Mouse (Mus musculus) hindbrain, embryonic 12.5 days (tissue): Measurements from ENCODE around the gene Polr3a. TPM values are rescaled to one million over a fixed set of nuclear protein-coding genes. Genes with fewer than 3 reads are reported as not detected.

ENCODE experiments used
- ATAC-seq: fragments of 200-750 bp; cut with Nextera tagmentation; 2 replicates; pipeline ENCODE4 v1.8.0; 2017; ENCODE audit warnings: moderate TSS enrichment; ENCODE audit not compliant: low FRiP score
- H3K27ac ChIP-seq: fragments of 300-500 bp; sonication (generic); 2 replicates; pipeline ENCODE4 v1.5.1; 2016; ENCODE audit warnings: mild to moderate bottlenecking
- H3K27me3 ChIP-seq: fragments of 300-500 bp; sonication (generic); 2 replicates; pipeline ENCODE4 v1.6.1; 2016; ENCODE audit warnings: mild to moderate bottlenecking
- H3K36me3 ChIP-seq: fragments of 300-500 bp; sonication (generic); 2 replicates; pipeline ENCODE4 v1.6.1; 2016; ENCODE audit warnings: mild to moderate bottlenecking
- H3K4me1 ChIP-seq: fragments of 300-500 bp; sonication (generic); 2 replicates; pipeline ENCODE4 v1.6.1; 2016
- H3K4me2 ChIP-seq: fragments of 300-500 bp; sonication (generic); replicated peaks from 2 replicates; pipeline ENCODE4 v1.6.1; 2016; ENCODE audit warnings: mild to moderate bottlenecking
- H3K4me3 ChIP-seq: fragments of 300-500 bp; sonication (generic); 2 replicates; pipeline ENCODE4 v1.5.1; 2016; ENCODE audit warnings: mild to moderate bottlenecking
- H3K9ac ChIP-seq: fragments of 300-500 bp; sonication (generic); 2 replicates; pipeline ENCODE4 v1.6.1; 2016; ENCODE audit warnings: mild to moderate bottlenecking, moderate library complexity
- H3K9me3 ChIP-seq: fragments of 300-500 bp; sonication (generic); replicated peaks from 2 replicates; pipeline ENCODE4 v1.6.1; 2016; ENCODE audit warnings: mild to moderate bottlenecking
- WGBS: fragments of 180-500 bp; shearing (Covaris S2); methylation state at CpG from one replicate; pipeline ENCODE4 v1.1.7; 2016; 5-methylcytosine and 5-hydroxymethylcytosine counted together
- polyA plus RNA-seq: library from polyadenylated mRNA; unstranded; fragments of >200 nt; fragmentation: Nextera tagmentation; extraction: Ambion mirVana; gene quantifications from 2 replicates; pipeline ENCODE4 v1.2.1, GENCODE M21; 2016

Polr3a gene
- 20.3 and 22.2 TPM in 2 replicates for polyA plus RNA-seq

DNA sequence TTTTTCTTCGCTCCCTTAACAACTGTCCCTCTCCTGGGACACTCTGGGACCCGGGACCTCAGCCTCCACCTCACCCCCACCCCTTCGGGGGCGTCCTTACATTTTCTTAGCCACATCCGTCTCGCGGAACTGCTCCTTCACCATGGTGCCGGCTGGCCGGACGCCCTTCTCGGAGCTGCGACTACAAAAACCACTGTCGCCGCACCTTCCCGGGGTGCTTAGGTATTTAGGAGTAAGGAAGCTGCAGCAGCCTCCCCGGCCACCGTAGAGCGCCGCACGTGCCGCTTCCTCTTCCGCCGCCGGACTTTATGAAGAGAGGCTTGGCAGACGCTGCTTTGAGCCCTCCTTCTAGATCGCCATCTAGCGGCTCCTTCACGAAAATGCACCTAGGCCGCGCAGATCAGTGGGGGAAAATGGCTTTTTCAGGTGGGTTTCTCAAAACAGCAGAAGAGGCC is at the start of gene Polr3a, which contains the start of gene Rps24:
Gene Polr3a (minus strand): TSS at position 286 of the 455 bp plus-strand sequence.
Gene Rps24 (plus strand): TSS at position 353 of the 455 bp plus-strand sequence.
- Histone ChIP-seq H3K27ac (0 out of 2 replicates have a peak within 1 kb of the TSS, but pooled peaks have one; percentile 30), H3K4me1 (peaks cover 17% of the 10 kb centered on the region), H3K4me3 (peak within 1 kb of the TSS; percentile 87), H3K9ac (peak within 1 kb of the TSS; percentile 79), H3K4me2 (peak within 1 kb of the TSS; percentile 79), H3K9me3 (no peaks in the 10 kb centered on the region), H3K36me3 (peaks cover 26% of the 10 kb centered on the region), H3K27me3 (no peaks in the 10 kb centered on the region)
- WGBS, result under 1% methylated on average over 30 of the region's 30 CpGs
- ATAC-seq, result peak; percentile 49

DNA sequence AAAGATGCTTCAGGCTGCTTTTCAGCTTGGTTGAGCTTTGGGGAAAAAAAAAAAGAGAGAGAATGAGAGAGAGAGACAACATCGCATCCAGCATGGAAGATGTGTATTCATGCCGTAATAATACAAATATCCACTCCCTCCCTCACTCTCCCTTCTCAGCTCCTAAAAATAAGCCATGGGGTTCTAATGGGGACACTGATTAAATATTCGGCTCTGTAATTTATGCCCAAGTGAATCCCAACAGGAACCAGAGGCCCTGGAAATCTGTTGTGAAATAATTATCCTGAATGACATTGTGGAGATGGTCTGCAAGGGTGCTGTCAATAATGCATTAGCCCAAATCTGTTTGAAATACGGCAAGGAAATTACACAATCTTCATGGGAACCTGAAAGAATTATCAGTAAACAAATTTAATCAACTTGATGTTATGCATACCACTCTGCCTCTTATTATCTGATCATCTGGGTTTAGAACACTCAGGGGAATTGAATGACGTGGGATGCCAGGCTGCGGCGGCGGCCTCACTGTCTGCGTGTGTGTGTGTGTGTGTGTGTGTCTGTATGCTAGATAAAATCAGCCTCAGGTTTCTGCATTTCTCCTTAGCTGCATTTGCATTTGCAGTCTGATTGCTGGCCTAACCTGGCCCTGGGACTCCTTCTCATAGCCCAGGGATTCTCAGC is 48.1 kb upstream of the Polr3a start:
- no peak overlapping the region for H3K4me2 ChIP-seq
- no peaks in the 10 kb centered on the region for H3K27me3 ChIP-seq
- WGBS, result 47% methylated on average over 9 of the region's 9 CpGs
- no peak overlapping the region for H3K4me3 ChIP-seq
- peak; percentile 42 for ATAC-seq
- no peak overlapping the region for H3K9ac ChIP-seq
- peak overlapping the region; percentile 74 for H3K27ac ChIP-seq
- H3K9me3 ChIP-seq, result no peaks in the 10 kb centered on the region
- peaks cover 44% of the 10 kb centered on the region for H3K4me1 ChIP-seq
- H3K36me3 ChIP-seq, result no peaks in the 10 kb centered on the region

- H3K27ac ChIP-seq, result no peak overlapping the region
- H3K4me3 ChIP-seq, result no peak overlapping the region
- WGBS, result 2% methylated on average over 6 of the region's 6 CpGs
- peaks cover 58% of the 10 kb centered on the region for H3K4me1 ChIP-seq
- no peaks in the 10 kb centered on the region for H3K9me3 ChIP-seq
- no peaks in the 10 kb centered on the region for H3K27me3 ChIP-seq
- no peak overlapping the region for H3K9ac ChIP-seq
- H3K4me2 ChIP-seq, result peak overlapping the region; percentile 6; the same call in 1 of the 2 replicates
- no peaks in the 10 kb centered on the region for H3K36me3 ChIP-seq
- peak; percentile 56 for ATAC-seq
Observed at GRCm38 (mm10) chr14:24530228-24530627, 43.4 kb upstream of the Polr3a start.

DNA sequence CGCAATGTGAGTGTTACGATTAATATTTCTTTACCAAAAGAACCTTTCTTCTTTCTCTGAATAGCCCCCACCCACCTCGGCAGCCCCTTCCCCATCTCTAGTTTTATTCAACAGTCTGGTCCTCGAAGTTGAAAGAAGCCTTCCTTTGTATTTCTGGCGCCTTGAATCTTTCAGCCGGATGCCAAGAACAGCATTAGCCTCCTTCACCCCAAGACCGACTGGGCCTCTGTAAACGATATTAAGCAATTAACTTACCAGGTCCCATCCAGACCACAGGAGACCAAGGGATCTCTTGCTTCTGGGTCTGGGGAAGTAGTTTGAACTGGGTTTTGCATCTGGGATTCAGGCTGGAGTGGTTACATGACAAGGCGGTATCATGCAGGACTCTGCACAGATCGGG is 39.6 kb upstream of the Polr3a start:
- WGBS, result 55% methylated on average over 10 of the region's 10 CpGs
- Histone ChIP-seq H3K36me3 (no peaks in the 10 kb centered on the region), H3K9ac (no peak overlapping the region), H3K9me3 (no peaks in the 10 kb centered on the region), H3K27me3 (no peaks in the 10 kb centered on the region), H3K4me2 (no peak overlapping the region), H3K4me1 (peaks cover 31% of the 10 kb centered on the region), H3K27ac (peak overlapping the region; percentile 12; the same call in 1 of the 2 replicates), H3K4me3 (no peak overlapping the region)
- ATAC-seq, result no peak

- WGBS, result 63% methylated on average over 10 of the region's 10 CpGs
- Histone ChIP-seq H3K9me3 (no peaks in the 10 kb centered on the region), H3K27ac (peak overlapping the region; percentile 31; the same call in 1 of the 2 replicates), H3K27me3 (no peaks in the 10 kb centered on the region), H3K4me3 (no peak overlapping the region), H3K9ac (no peak overlapping the region), H3K36me3 (no peaks in the 10 kb centered on the region), H3K4me2 (no peak overlapping the region), H3K4me1 (peaks cover 30% of the 10 kb centered on the region)
- ATAC-seq, result no peak
Observed at GRCm38 (mm10) chr14:24525677-24526415, 39.0 kb upstream of the Polr3a start.

GRCm38 (mm10) chr14:24525137-24525536 is 38.3 kb upstream of the Polr3a start:
- Histone ChIP-seq H3K4me1 (peaks cover 23% of the 10 kb centered on the region), H3K27ac (no peak overlapping the region), H3K9me3 (no peaks in the 10 kb centered on the region), H3K36me3 (no peaks in the 10 kb centered on the region), H3K9ac (no peak overlapping the region), H3K4me3 (no peak overlapping the region), H3K4me2 (no peak overlapping the region), H3K27me3 (no peaks in the 10 kb centered on the region)
- 59% methylated on average over 3 of the region's 3 CpGs for WGBS
- ATAC-seq, result no peak

DNA sequence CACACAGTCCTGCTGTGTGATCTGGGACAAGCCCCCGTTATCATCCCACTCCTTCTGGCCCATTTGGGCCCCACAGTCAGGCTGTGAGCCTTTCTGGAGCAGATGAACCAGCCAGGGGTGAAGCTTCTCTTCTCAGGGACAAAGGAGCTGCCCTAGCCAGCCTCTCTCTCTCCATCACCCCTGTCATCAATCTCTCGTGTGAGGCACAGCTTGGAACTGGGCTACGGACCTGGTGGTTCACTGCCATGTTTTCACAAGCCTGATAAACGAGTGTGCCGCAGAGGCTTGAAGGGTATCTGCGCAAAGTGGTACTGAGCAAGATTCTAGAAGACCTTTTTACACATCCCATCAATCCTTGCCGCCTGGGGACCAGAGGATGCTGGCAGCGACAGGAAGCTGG is 34.7 kb upstream of the Polr3a start:
- ATAC-seq, result no peak
- 61% methylated on average over 8 of the region's 8 CpGs for WGBS
- Histone ChIP-seq H3K27me3 (no peaks in the 10 kb centered on the region), H3K9ac (no peak overlapping the region), H3K4me1 (peaks cover 12% of the 10 kb centered on the region), H3K4me2 (no peak overlapping the region), H3K36me3 (no peaks in the 10 kb centered on the region), H3K9me3 (no peaks in the 10 kb centered on the region), H3K4me3 (no peak overlapping the region), H3K27ac (no peak overlapping the region)

DNA sequence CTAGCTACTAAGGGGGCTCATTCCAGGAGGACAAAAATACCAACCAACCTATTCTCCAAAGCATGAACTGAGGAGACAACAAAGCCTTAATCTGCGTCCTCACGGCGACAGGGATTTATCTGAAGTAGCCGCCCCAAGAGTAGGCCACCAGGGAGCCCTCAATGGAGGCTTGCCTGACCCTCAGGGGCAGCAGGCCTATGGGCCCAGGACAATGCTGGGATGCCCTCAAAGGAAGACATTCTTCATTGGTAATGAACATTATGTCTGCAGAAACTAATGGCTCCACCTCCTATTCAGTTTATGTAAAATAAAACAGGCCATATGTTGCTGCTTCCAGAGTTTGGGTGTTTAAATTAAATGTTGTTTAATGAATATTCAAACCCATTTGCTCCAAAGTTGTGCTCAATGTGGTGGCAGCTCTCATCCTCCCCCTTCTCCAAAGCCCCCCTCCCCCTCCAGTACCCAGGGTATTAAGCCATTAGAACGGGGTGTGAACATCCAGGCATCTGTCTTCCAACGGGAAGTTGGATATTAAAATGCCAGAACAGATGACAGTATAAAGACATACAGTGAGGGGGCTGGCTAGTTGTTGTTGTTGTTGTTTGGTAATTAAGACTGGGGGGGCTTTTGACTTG is 25.8 kb upstream of the Polr3a start:
- Histone ChIP-seq H3K4me1 (peaks cover 12% of the 10 kb centered on the region), H3K36me3 (no peaks in the 10 kb centered on the region), H3K4me3 (no peak overlapping the region), H3K27ac (no peak overlapping the region), H3K9ac (no peak overlapping the region), H3K9me3 (peaks cover 4% of the 10 kb centered on the region; the same call in 1 of the 2 replicates), H3K27me3 (no peaks in the 10 kb centered on the region), H3K4me2 (no peak overlapping the region)
- peak; percentile 65 for ATAC-seq
- WGBS, result 38% methylated on average over 6 of the region's 6 CpGs

GRCm38 (mm10) chr14:24510679-24511078 is 23.8 kb upstream of the Polr3a start:
- H3K36me3 ChIP-seq, result no peaks in the 10 kb centered on the region
- no peak overlapping the region for H3K4me2 ChIP-seq
- H3K27me3 ChIP-seq, result no peaks in the 10 kb centered on the region
- no peak for ATAC-seq
- H3K9me3 ChIP-seq, result peaks cover 4% of the 10 kb centered on the region; the same call in 1 of the 2 replicates
- 85% methylated on average over 2 of the region's 2 CpGs for WGBS
- no peak overlapping the region for H3K4me3 ChIP-seq
- no peak overlapping the region for H3K9ac ChIP-seq
- H3K27ac ChIP-seq, result no peak overlapping the region
- peaks cover 20% of the 10 kb centered on the region for H3K4me1 ChIP-seq

- no peak for ATAC-seq
- no peaks in the 10 kb centered on the region for H3K36me3 ChIP-seq
- H3K9ac ChIP-seq, result no peak overlapping the region
- peaks cover 4% of the 10 kb centered on the region; the same call in 1 of the 2 replicates for H3K9me3 ChIP-seq
- 97% methylated on average over 1 of the region's 1 CpGs for WGBS
- peaks cover 20% of the 10 kb centered on the region for H3K4me1 ChIP-seq
- H3K4me2 ChIP-seq, result no peak overlapping the region
- no peaks in the 10 kb centered on the region for H3K27me3 ChIP-seq
- H3K4me3 ChIP-seq, result no peak overlapping the region
- H3K27ac ChIP-seq, result no peak overlapping the region
Observed at GRCm38 (mm10) chr14:24510218-24510617, 23.4 kb upstream of the Polr3a start.

- H3K4me3 ChIP-seq, result no peak overlapping the region
- no peaks in the 10 kb centered on the region for H3K27me3 ChIP-seq
- no peaks in the 10 kb centered on the region for H3K36me3 ChIP-seq
- no peak overlapping the region for H3K4me2 ChIP-seq
- no peak overlapping the region for H3K9ac ChIP-seq
- peaks cover 4% of the 10 kb centered on the region; the same call in 1 of the 2 replicates for H3K9me3 ChIP-seq
- WGBS, result 65% methylated on average over 5 of the region's 5 CpGs
- no peak overlapping the region for H3K27ac ChIP-seq
- peaks cover 20% of the 10 kb centered on the region for H3K4me1 ChIP-seq
- ATAC-seq, result no peak
Observed at GRCm38 (mm10) chr14:24509557-24509956, 22.7 kb upstream of the Polr3a start.
